ENCODE assay signal across 15 mouse cellular contexts in the genomic region with DNA sequence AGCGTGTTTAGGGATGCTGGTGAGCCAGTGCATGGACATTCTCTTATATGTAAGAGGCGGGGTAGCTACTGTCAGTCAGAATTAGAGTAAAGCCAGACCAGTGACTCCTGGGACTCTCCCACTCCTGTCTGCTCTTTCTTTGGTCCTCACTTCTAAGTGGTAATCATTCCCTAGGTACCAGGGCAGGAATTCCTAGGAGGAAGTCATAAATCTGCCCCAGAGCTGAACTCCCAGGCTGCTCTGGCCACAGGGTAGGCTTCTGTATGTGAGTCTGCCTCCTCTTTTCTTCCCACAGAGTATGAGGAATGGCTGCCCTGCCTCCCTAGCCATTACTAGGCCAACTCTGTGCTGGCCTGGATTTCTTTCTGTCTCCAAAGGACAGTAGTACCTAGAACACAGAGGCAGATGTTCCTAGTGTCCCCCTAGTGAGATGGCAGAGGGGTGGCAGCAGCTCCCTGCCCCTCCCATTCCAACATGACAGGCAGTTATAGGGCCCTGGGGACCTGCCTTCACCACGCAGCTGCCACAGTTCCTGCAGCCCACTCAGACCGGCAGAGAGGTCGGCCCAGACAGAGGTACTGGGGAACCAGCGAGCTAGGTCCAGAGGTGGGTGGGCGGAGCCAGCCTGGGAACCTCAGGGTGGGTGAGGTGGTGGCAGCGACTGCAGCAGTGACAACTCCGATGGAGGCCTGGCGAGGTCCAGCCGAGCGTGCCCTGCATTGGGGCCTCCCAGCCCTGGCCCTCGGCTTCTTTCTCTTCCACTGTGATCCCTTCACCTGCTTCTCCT. TPM values are rescaled to one million over a fixed set of nuclear protein-coding genes. Genes with fewer than 3 reads are reported as not detected.
DNase-seq lines count a peak whose midpoint lies in the region; ATAC-seq and TF ChIP-seq lines count a peak whose summit lies in the region.
"Had no signal": no experiment of that assay in that cellular context is flagged by ENCODE, and none has a peak within 500 bp of the region (broad histone marks: within the 10 kb centered on the region; RNA-seq: fewer than 3 reads in every experiment).

No protein-coding gene starts in this region.

- no peak for TF ChIP-seq CTCF in left cerebral cortex, adult 2 months (IDR thresholded peaks at IDR 0.05)
- no peak for TF ChIP-seq CTCF in hindbrain, postnatal 0 days (IDR thresholded peaks at IDR 0.05; ENCODE audit: low read depth)

- intact Hi-C loops in heart, postnatal 25 days (cut with DNase I): no loop called here
- intact Hi-C loops in left cerebral cortex, adult 2 months (cut with DNase I): no loop called here
- intact Hi-C loops in left cerebral cortex, postnatal 25 days (cut with DNase I): no loop called here

- 0 out of 2 replicates have a peak overlapping the region, but pooled peaks have one; percentile 59 for H3K27ac ChIP-seq in heart, embryonic 10.5 days
- H3K27ac ChIP-seq in left cerebral cortex, adult 2 months: peak overlapping the region; percentile 6; the same call in 1 of the 2 replicates
- no peak overlapping the region for H3K27ac ChIP-seq in hindbrain, postnatal 0 days
- H3K27ac ChIP-seq in neural tube, embryonic 14.5 days (ENCODE audit: low read depth, low read length): no peak overlapping the region
- H3K27ac ChIP-seq: embryonic facial prominence, embryonic 13.5 days had no signal

- no peak overlapping the region for H3K4me2 ChIP-seq in hindbrain, postnatal 0 days (ENCODE audit: low read depth, low read length)
- H3K4me2 ChIP-seq in neural tube, embryonic 14.5 days (ENCODE audit: low read depth, low read length): no peak overlapping the region
- H3K4me2 ChIP-seq: embryonic facial prominence, embryonic 13.5 days had no signal

- H3K9me3 ChIP-seq in heart, embryonic 10.5 days: no peaks in the 10 kb centered on the region
- H3K9me3 ChIP-seq in hindbrain, postnatal 0 days (ENCODE audit: low read length): no peaks in the 10 kb centered on the region
- H3K9me3 ChIP-seq in neural tube, embryonic 14.5 days (ENCODE audit: control insufficient read depth, low read length): no peaks in the 10 kb centered on the region
- H3K9me3 ChIP-seq: embryonic facial prominence, embryonic 13.5 days had no signal

- H3K36me3 ChIP-seq in heart, embryonic 10.5 days: no peaks in the 10 kb centered on the region
- H3K36me3 ChIP-seq in hindbrain, postnatal 0 days (ENCODE audit: insufficient read depth, low read length): no peaks in the 10 kb centered on the region
- no peaks in the 10 kb centered on the region for H3K36me3 ChIP-seq in neural tube, embryonic 14.5 days (ENCODE audit: control insufficient read depth, insufficient read depth, low read length)
- H3K36me3 ChIP-seq: embryonic facial prominence, embryonic 13.5 days had no signal

- peaks cover 52% of the 10 kb centered on the region for H3K4me1 ChIP-seq in heart, embryonic 10.5 days
- H3K4me1 ChIP-seq in hindbrain, postnatal 0 days (ENCODE audit: insufficient read depth, low read length): peaks cover 11% of the 10 kb centered on the region; the same call in 1 of the 2 replicates
- H3K4me1 ChIP-seq in neural tube, embryonic 14.5 days (ENCODE audit: control insufficient read depth, insufficient read depth, low read length): peaks cover 17% of the 10 kb centered on the region; the same call in 1 of the 2 replicates

- whole genome bisulfite sequencing in heart, embryonic 10.5 days: 51% methylated on average over 13 of the region's 13 CpGs
- WGBS in hindbrain, postnatal 0 days: 50% methylated on average over 13 of the region's 13 CpGs
- WGBS in neural tube, embryonic 14.5 days: 32% methylated on average over 13 of the region's 13 CpGs

- ATAC-seq in hindbrain, postnatal 0 days: peak; percentile 9; the same call in 1 of the 2 replicates
- ATAC-seq in neural tube, embryonic 14.5 days (ENCODE audit: low read depth): peak; percentile 16; the same call in 1 of the 2 replicates
- ATAC-seq: lung, postnatal 0 days had no signal

- no peak for DNase-seq in heart, embryonic 10.5 days (ENCODE audit: low spot score)
- no peak for DNase-seq in heart, postnatal 25 days (ENCODE audit: low spot score)
- DNase-seq in left cerebral cortex, adult 2 months (ENCODE audit: extremely low spot score in 1 of 2, low spot score in 2 of 2): no peak
- no peak for DNase-seq in left cerebral cortex, postnatal 25 days (ENCODE audit: low spot score in 2 of 2)
- DNase-seq in hindbrain, postnatal 0 days (ENCODE audit: low spot score): peak; percentile 6
- DNase-seq in thymus, postnatal 10 days (ENCODE audit: low spot score in 2 of 2): no peak
- DNase-seq in layer of hippocampus, adult 8-10 months (ENCODE audit: low spot score in 2 of 2): no peak
- DNase-seq: adrenal gland, postnatal 14 days; left cerebral cortex, postnatal 4 days; right cerebral cortex, postnatal 14 days; thymus, postnatal 36 days had no signal

- H3K27me3 ChIP-seq in heart, embryonic 10.5 days (ENCODE audit: insufficient read depth, poor library complexity, severe bottlenecking): peaks cover 99% of the 10 kb centered on the region
- no peaks in the 10 kb centered on the region for H3K27me3 ChIP-seq in hindbrain, postnatal 0 days (ENCODE audit: insufficient read depth, low read length)
- H3K27me3 ChIP-seq in neural tube, embryonic 14.5 days (ENCODE audit: control insufficient read depth, insufficient read depth, low read length): no peaks in the 10 kb centered on the region

- no peak overlapping the region for H3K9ac ChIP-seq in hindbrain, postnatal 0 days (replicated peaks; ENCODE audit: low read length)
- 0 out of 2 replicates have a peak overlapping the region, but pooled peaks have one; percentile 4 for H3K9ac ChIP-seq in neural tube, embryonic 14.5 days (replicated peaks; ENCODE audit: low read depth, low read length)

- H3K4me3 ChIP-seq in heart, embryonic 10.5 days: no peak overlapping the region
- H3K4me3 ChIP-seq in left cerebral cortex, adult 2 months: no peak overlapping the region
- H3K4me3 ChIP-seq in hindbrain, postnatal 0 days (ENCODE audit: low read length): no peak overlapping the region
- H3K4me3 ChIP-seq in neural tube, embryonic 14.5 days (ENCODE audit: low read depth, low read length): no peak overlapping the region
- H3K4me3 ChIP-seq: embryonic facial prominence, embryonic 13.5 days; myocyte had no signal

RNA-seq across cellular contexts. Expression of a gene that starts 31.6 kb away (rescaled TPM):
- polyA plus RNA-seq in heart, embryonic 10.5 days (2016; fragmentation: Nextera tagmentation; extraction: Ambion mirVana): 0.06 and 0.18 TPM in 2 replicates
- total RNA-seq in heart, postnatal 25 days (2021): 1 to 10 TPM in 1 of 2 experiments, under 1 TPM in 1; 0.75 to 1.0 TPM
- total RNA-seq in left cerebral cortex, adult 2 months (2021): 10 to 100 TPM in 1 of 2 experiments, 1 to 10 TPM in 1; 6.9 to 15.8 TPM
- total RNA-seq in left cerebral cortex, postnatal 25 days (2021): 10 to 100 TPM in 1 of 2 experiments, 1 to 10 TPM in 1; 4.8 to 30.6 TPM
- 6.5 and 6.8 TPM in 2 replicates for total RNA-seq in hindbrain, postnatal 0 days (2014; rRNA removed)
- polyA plus RNA-seq in hindbrain, postnatal 0 days (2015; fragmentation: Nextera tagmentation; extraction: Ambion mirVana): 2.0 and 2.1 TPM in 2 replicates
- 0.66 and 0.75 TPM in 2 replicates for polyA plus RNA-seq in neural tube, embryonic 14.5 days (2014; fragmentation: Nextera tagmentation; extraction: Ambion mirVana)
- total RNA-seq in layer of hippocampus, adult 8-10 months (2022): 10 to 100 TPM; 47.8 to 70.9 (median 54.8) TPM

RNA-seq across cellular contexts. Expression of a gene that starts 36.8 kb away (rescaled TPM):
- polyA plus RNA-seq in heart, embryonic 10.5 days (2016; fragmentation: Nextera tagmentation; extraction: Ambion mirVana): 0.16 and 0.35 TPM in 2 replicates
- 10 to 100 TPM; 45.8 to 47.0 TPM for total RNA-seq in heart, postnatal 25 days (2021)
- 100 to 1,000 TPM; 326 to 329 TPM for total RNA-seq in left cerebral cortex, adult 2 months (2021)
- total RNA-seq in left cerebral cortex, postnatal 25 days (2021): 100 to 1,000 TPM; 309 to 332 TPM
- 93.4 and 114 TPM in 2 replicates for total RNA-seq in hindbrain, postnatal 0 days (2014; rRNA removed)
- 11.9 and 17.4 TPM in 2 replicates for polyA plus RNA-seq in hindbrain, postnatal 0 days (2015; fragmentation: Nextera tagmentation; extraction: Ambion mirVana)
- 11.4 and 15.5 TPM in 2 replicates for polyA plus RNA-seq in neural tube, embryonic 14.5 days (2014; fragmentation: Nextera tagmentation; extraction: Ambion mirVana)
- total RNA-seq in layer of hippocampus, adult 8-10 months (2022): 100 to 1,000 TPM; 241 to 317 (median 281) TPM

RNA-seq across cellular contexts. Expression of a gene that starts 57.1 kb away (rescaled TPM):
- not detected in 2 replicates for polyA plus RNA-seq in heart, embryonic 10.5 days (2016; fragmentation: Nextera tagmentation; extraction: Ambion mirVana)
- total RNA-seq in heart, postnatal 25 days (2021): under 1 TPM in 1 of 2 experiments, not detected in 1; 0.21 TPM
- total RNA-seq in left cerebral cortex, adult 2 months (2021): 1 to 10 TPM in 1 of 2 experiments, under 1 TPM in 1; 0.61 to 1.3 TPM
- 1 to 10 TPM in 1 of 2 experiments, under 1 TPM in 1; 0.80 to 1.1 TPM for total RNA-seq in left cerebral cortex, postnatal 25 days (2021)
- 4.0 and 5.4 TPM in 2 replicates for total RNA-seq in hindbrain, postnatal 0 days (2014; rRNA removed)
- 2.3 and 2.9 TPM in 2 replicates for polyA plus RNA-seq in hindbrain, postnatal 0 days (2015; fragmentation: Nextera tagmentation; extraction: Ambion mirVana)
- polyA plus RNA-seq in neural tube, embryonic 14.5 days (2014; fragmentation: Nextera tagmentation; extraction: Ambion mirVana): 0.32 and 1.0 TPM in 2 replicates
- total RNA-seq in layer of hippocampus, adult 8-10 months (2022): 1 to 10 TPM; 1.4 to 3.4 (median 1.9) TPM

Comparison
In these comparisons a context has a peak if more than half of its experiments do, and no peak if none do; other contexts are left out.
1. H3K27ac ChIP-seq: peak in heart, embryonic 10.5 days (single experiment) and left cerebral cortex, adult 2 months (single experiment); none in hindbrain, postnatal 0 days (single experiment) and neural tube, embryonic 14.5 days (single experiment).